Mouse (Mus musculus) myocyte (in vitro differentiated cells): ENCODE measurements around the gene Avp. TPM values are rescaled to one million over a fixed set of nuclear protein-coding genes. Genes with fewer than 3 reads are reported as not detected.
"Not testable (repeated sequence)": the region's sequence is repeated elsewhere in the genome, so short reads cannot be mapped to it uniquely, and the experiment has no call there.

Source experiments
- H3K27me3 ChIP-seq: one replicate; pipeline ENCODE4 v1.6.1; 2011; ENCODE audit not compliant: control insufficient read depth, insufficient read depth, insufficient read length
- H3K36me3 ChIP-seq: one replicate; pipeline ENCODE4 v1.6.1; 2011; ENCODE audit not compliant: control insufficient read depth, insufficient read depth
- H3K4me2 ChIP-seq: one replicate; pipeline ENCODE4 v1.6.1; 2011; ENCODE audit warnings: low read depth, control low read depth
- H3K4me3 ChIP-seq: one replicate; pipeline ENCODE4 v1.5.1; 2011; ENCODE audit warnings: mild to moderate bottlenecking, control low read depth, moderate library complexity
- H3K79me2 ChIP-seq: one replicate; pipeline ENCODE4 v1.6.1; 2011; ENCODE audit not compliant: control insufficient read depth, insufficient read depth
- H3ac ChIP-seq: one replicate; pipeline ENCODE4 v1.6.1; 2011; ENCODE audit not compliant: control insufficient read depth, insufficient read length
- CEBPB ChIP-seq: IDR thresholded peaks from 2 replicates; pipeline ENCODE4 v1.6.1; 2011; ENCODE audit warnings: mild to moderate bottlenecking, moderate library complexity; ENCODE audit not compliant: poor library complexity, insufficient read depth, severe bottlenecking
- E2F4 ChIP-seq: IDR thresholded peaks from one replicate; pipeline ENCODE4 v1.6.1; 2011; ENCODE audit warnings: mild to moderate bottlenecking, control low read depth, moderate library complexity; ENCODE audit not compliant: insufficient read depth
- MAX ChIP-seq: IDR thresholded peaks from one replicate; pipeline ENCODE4 v1.6.1; 2011; ENCODE audit warnings: low read depth, mild to moderate bottlenecking, control low read depth
- MYOD1 ChIP-seq, 3 experiments: IDR thresholded peaks; one replicate each; pipeline ENCODE4 v1.6.1; 2011; ENCODE audit warnings: control low read depth in 2 of 3, low read depth in 2 of 3, mild to moderate bottlenecking in 2 of 3, moderate library complexity in 1 of 3; ENCODE audit not compliant: insufficient read length in 2 of 3, control insufficient read depth in 1 of 3
- MYOG ChIP-seq, 3 experiments: IDR thresholded peaks; one replicate each; pipeline ENCODE4 v1.6.1; 2011; ENCODE audit warnings: control low read depth in 2 of 3, low read depth in 2 of 3, mild to moderate bottlenecking in 2 of 3; ENCODE audit not compliant: insufficient read length in 2 of 3, control insufficient read depth in 1 of 3, insufficient read depth in 1 of 3
- POLR2A ChIP-seq: IDR thresholded peaks from one replicate; pipeline ENCODE4 v1.6.1; 2011; ENCODE audit warnings: low read depth, mild to moderate bottlenecking, control low read depth, moderate library complexity; ENCODE audit not compliant: insufficient read length
- POLR2AphosphoS2 ChIP-seq: IDR thresholded peaks from one replicate; pipeline ENCODE4 v1.6.1; 2011; ENCODE audit warnings: low read depth, control low read depth; ENCODE audit not compliant: insufficient read length
- REST ChIP-seq: IDR thresholded peaks from one replicate; pipeline ENCODE4 v1.6.1; 2011; ENCODE audit warnings: mild to moderate bottlenecking, control low read depth, moderate library complexity; ENCODE audit not compliant: insufficient read depth, insufficient read length
- SRF ChIP-seq: IDR thresholded peaks from one replicate; pipeline ENCODE4 v1.6.1; 2011; ENCODE audit warnings: low read depth; ENCODE audit not compliant: control insufficient read depth, insufficient read length
- TCF12 ChIP-seq: IDR thresholded peaks from one replicate; pipeline ENCODE4 v1.6.1; 2011; ENCODE audit warnings: mild to moderate bottlenecking, control low read depth; ENCODE audit not compliant: poor library complexity, insufficient read depth, severe bottlenecking
- TCF3 ChIP-seq: IDR thresholded peaks from one replicate; pipeline ENCODE4 v1.6.1; 2011; ENCODE audit warnings: low read depth, control low read depth; ENCODE audit not compliant: insufficient read length
- USF1 ChIP-seq: IDR thresholded peaks from one replicate; pipeline ENCODE4 v1.6.1; 2011; ENCODE audit warnings: low read depth, mild to moderate bottlenecking, control low read depth, moderate library complexity
- polyA plus RNA-seq: library from polyadenylated mRNA; unstranded; fragments of >200 nt; fragmentation: generic; extraction: Trizol; gene quantifications from one replicate; pipeline ENCODE4 v1.2.1, GENCODE M21; 2012; ENCODE audit warnings: missing spikeins

Avp gene
- polyA plus RNA-seq, 1 experiment = not detected

DNA sequence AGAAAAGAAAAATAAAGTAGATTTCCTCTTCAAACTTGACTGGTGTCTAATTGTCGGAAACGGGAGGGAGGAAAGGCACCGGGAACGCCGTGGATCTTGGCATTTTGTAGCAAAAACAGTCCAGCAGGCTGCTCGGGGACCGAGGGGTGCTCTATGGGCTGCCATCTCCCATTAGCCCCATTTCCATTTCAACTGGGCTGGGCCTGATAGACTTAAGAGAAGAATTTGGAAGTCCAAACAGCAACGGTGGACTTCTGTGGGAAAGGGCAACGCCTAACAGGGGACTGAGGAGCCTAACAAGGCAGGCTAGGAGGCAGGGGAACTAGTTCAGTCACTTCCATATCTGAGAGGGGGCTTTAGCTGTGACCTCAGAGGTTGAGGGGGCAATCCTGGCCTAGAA lies 5.3 kb downstream of the Avp start:
- peak overlapping the region; percentile 1 for H3K4me3 ChIP-seq
- H3K27me3 ChIP-seq = peaks cover 17% of the 10 kb centered on the region

DNA sequence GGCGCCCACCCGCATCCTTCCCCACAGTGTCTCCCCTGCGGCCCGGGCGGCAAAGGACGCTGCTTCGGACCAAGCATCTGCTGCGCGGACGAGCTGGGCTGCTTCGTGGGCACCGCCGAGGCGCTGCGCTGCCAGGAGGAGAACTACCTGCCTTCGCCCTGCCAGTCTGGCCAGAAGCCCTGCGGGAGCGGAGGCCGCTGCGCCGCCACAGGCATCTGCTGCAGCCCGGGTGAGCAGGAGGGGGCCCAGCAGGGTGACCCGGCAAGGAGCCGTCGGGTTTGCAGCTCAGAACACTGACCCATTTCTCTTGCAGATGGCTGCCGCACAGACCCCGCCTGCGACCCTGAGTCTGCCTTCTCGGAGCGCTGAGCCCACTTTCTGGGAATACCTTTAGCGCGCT lies 5.8 kb downstream of the Avp start:
- H3K36me3 ChIP-seq, H3K4me3 ChIP-seq, H3ac ChIP-seq, H3K4me2 ChIP-seq, H3K79me2 ChIP-seq: not testable (repeated sequence)
- peaks cover 14% of the 10 kb centered on the region for H3K27me3 ChIP-seq

More for the DNA sequence above, 5.3 kb downstream of the Avp start:
- no peak for TF ChIP-seq TCF12
- no peak for TF ChIP-seq MYOG (IDR thresholded peaks at IDR 0.05; ENCODE audit: control insufficient read depth in 1 of 3, insufficient read depth in 1 of 3, insufficient read length in 2 of 3, low read depth in 2 of 3)
- no peak for TF ChIP-seq MAX
- TF ChIP-seq TCF3 = no peak
- no peak for TF ChIP-seq POLR2AphosphoS2
- no peak for TF ChIP-seq E2F4
- Histone ChIP-seq H3ac (no peak overlapping the region), H3K4me2 (no peak overlapping the region), H3K79me2 (no peaks in the 10 kb centered on the region), H3K36me3 (no peaks in the 10 kb centered on the region)

DNA sequence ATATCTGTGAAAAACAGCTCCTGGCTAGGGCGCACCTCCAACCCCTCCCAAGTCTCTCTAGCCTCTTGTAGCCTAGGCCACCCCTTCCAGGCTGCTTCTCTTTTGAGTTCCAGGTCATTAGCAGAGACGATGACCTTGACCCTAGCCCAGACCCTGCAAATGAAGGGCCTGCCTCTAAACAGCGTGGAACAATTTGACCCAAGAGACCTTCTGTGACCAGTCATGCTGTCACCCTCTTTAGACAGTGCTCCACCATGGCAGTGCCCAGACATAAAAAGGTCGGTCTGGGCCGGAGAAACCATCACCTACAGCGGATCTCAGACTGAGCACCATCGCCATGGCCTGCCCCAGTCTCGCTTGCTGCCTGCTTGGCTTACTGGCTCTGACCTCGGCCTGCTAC lies 6.5 kb downstream of the Avp start, which contains the start of gene Oxt:
Gene Oxt, plus strand, starts transcription at position 301 of the 400 bp plus-strand sequence.
- Histone ChIP-seq H3K27me3 (peaks cover 9% of the 10 kb centered on the region), H3K4me3 (no peak within 1 kb of the TSS), H3K79me2 (no peaks in the 10 kb centered on the region), H3K36me3 (no peaks in the 10 kb centered on the region), H3K4me2 (no peak within 1 kb of the TSS), H3ac (no peak within 1 kb of the TSS)
- TF ChIP-seq POLR2AphosphoS2 (no peak), REST (no peak), MAX (no peak), TCF3 (no peak), MYOD1 (IDR thresholded peaks at IDR 0.05; ENCODE audit: control insufficient read depth in 1 of 3, insufficient read length in 2 of 3, low read depth in 2 of 3) (no peak), CEBPB (no peak)

DNA sequence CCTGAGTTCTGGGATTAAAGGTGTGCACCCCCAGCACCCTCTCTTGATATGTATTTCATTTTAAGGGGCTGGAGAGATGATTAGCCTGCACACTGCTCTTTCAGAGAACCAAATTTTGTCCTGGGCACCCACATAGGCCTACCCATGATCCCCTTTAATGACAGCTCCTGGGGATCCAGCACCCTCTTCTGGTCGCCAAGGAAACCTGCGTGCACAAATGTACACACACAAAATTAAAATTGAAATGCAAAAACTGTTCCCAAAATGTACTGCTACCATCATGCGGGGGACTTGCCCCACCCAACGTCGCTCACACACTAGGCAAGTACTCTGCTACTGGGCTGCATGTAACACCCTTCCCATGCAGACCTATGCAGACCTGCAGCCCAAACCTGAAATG lies 7.4 kb downstream of the Avp start:
- H3K4me2 ChIP-seq = no peak overlapping the region
- H3K27me3 ChIP-seq = peaks cover under 1% of the 10 kb centered on the region
- no peak for TF ChIP-seq MYOD1 (IDR thresholded peaks at IDR 0.05; ENCODE audit: control insufficient read depth in 1 of 3, insufficient read length in 2 of 3, low read depth in 2 of 3)
- no peak for TF ChIP-seq TCF3
- TF ChIP-seq MAX = no peak
- no peak for TF ChIP-seq MYOG (IDR thresholded peaks at IDR 0.05; ENCODE audit: control insufficient read depth in 1 of 3, insufficient read depth in 1 of 3, insufficient read length in 2 of 3, low read depth in 2 of 3)
- TF ChIP-seq SRF = no peak
- TF ChIP-seq POLR2A = no peak
- TF ChIP-seq REST = no peak
- TF ChIP-seq POLR2AphosphoS2 = no peak
- TF ChIP-seq CEBPB = no peak
- TF ChIP-seq TCF12 = no peak
- TF ChIP-seq USF1 = no peak
- TF ChIP-seq E2F4 = no peak

DNA sequence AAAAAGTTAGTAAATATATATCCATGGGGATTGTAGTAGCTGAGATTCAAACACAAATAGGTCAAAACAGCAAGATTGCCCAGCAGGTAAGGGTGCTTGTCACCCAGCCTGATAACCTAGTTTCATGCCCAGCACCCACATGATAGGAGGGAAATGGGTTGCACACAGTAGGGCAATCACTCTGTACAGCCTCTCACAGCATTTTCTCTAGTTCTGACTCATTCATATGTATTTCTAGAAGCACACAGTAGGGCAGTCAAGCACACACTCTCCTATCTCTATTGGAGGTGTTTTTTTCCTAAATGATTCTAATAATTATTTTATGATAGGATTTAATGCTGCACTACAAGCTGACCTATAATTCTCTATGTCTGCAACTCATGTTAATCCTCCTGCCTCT lies 12.4 kb downstream of the Avp start:
- Histone ChIP-seq H3K4me3 (no peak overlapping the region), H3K4me2 (no peak overlapping the region), H3ac (no peak overlapping the region), H3K27me3 (no peaks in the 10 kb centered on the region), H3K36me3 (peaks cover 6% of the 10 kb centered on the region), H3K79me2 (peaks cover 4% of the 10 kb centered on the region)
- TF ChIP-seq CEBPB (no peak), MYOG (IDR thresholded peaks at IDR 0.05; ENCODE audit: control insufficient read depth in 1 of 3, insufficient read depth in 1 of 3, insufficient read length in 2 of 3, low read depth in 2 of 3) (no peak), REST (no peak), MYOD1 (IDR thresholded peaks at IDR 0.05; ENCODE audit: control insufficient read depth in 1 of 3, insufficient read length in 2 of 3, low read depth in 2 of 3) (no peak), TCF12 (no peak)

More for the DNA sequence above, 7.4 kb downstream of the Avp start:
- no peaks in the 10 kb centered on the region for H3K79me2 ChIP-seq
- no peaks in the 10 kb centered on the region for H3K36me3 ChIP-seq
- no peak overlapping the region for H3K4me3 ChIP-seq
- no peak overlapping the region for H3ac ChIP-seq

DNA sequence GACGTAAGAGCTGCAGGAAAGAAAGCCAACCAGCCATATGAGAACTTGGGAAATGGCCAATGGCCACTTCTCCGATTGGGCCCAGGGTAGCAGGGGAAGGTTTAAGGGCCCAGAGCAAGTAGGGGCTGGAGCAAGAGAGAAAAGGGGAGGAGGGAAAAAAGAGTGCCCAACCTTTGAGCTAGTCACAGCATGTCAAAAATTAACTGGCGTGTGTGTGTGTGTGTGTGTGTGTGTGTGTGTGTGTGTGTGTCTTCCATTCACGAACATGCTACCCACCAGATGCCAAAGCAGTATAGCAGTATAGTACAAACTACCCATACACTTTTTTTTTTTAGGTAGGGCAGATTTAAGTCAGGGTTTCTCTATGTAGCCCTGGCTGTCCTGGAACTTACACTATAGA lies 13.4 kb downstream of the Avp start:
- Histone ChIP-seq H3K27me3 (no peaks in the 10 kb centered on the region), H3K79me2 (peaks cover 13% of the 10 kb centered on the region), H3K4me2 (no peak overlapping the region), H3ac (no peak overlapping the region), H3K36me3 (peaks cover 6% of the 10 kb centered on the region), H3K4me3 (no peak overlapping the region)
- no peak for TF ChIP-seq E2F4
- no peak for TF ChIP-seq TCF12
- no peak for TF ChIP-seq SRF
- no peak for TF ChIP-seq POLR2AphosphoS2
